Mouse (Mus musculus) midbrain, embryonic 13.5 days (tissue): ENCODE data around the gene Stap2. TPM values are rescaled to one million over a fixed set of nuclear protein-coding genes. Genes with fewer than 3 reads are reported as not detected.
A peak's percentile ranks its signal among the peaks of the same experiment; 100 is the strongest.

Experiments
- ATAC-seq: fragments of 200-750 bp; cut with Nextera tagmentation; 2 replicates; pipeline ENCODE4 v1.8.0; 2017; ENCODE audit warnings: mild to moderate bottlenecking, moderate TSS enrichment, moderate library complexity
- H3K27ac ChIP-seq: fragments of 300-500 bp; sonication (generic); 2 replicates; pipeline ENCODE4 v1.5.1; 2015; ENCODE audit warnings: inconsistent platforms, mild to moderate bottlenecking, moderate library complexity
- H3K27me3 ChIP-seq: fragments of 300-500 bp; sonication (generic); 2 replicates; pipeline ENCODE4 v1.6.1; 2015; ENCODE audit warnings: mild to moderate bottlenecking, inconsistent platforms
- H3K36me3 ChIP-seq: fragments of 300-500 bp; sonication (generic); 2 replicates; pipeline ENCODE4 v1.6.1; 2015; ENCODE audit warnings: mild to moderate bottlenecking, inconsistent platforms
- H3K4me1 ChIP-seq: fragments of 300-500 bp; sonication (generic); replicated peaks from 2 replicates; pipeline ENCODE4 v1.6.1; 2015; ENCODE audit warnings: inconsistent platforms
- H3K4me2 ChIP-seq: fragments of 300-500 bp; sonication (generic); replicated peaks from 2 replicates; pipeline ENCODE4 v1.6.1; 2015; ENCODE audit warnings: moderate library complexity, mild to moderate bottlenecking, inconsistent platforms
- H3K4me3 ChIP-seq: fragments of 300-500 bp; sonication (generic); replicated peaks from 2 replicates; pipeline ENCODE4 v1.5.1; 2015; ENCODE audit warnings: mild to moderate bottlenecking, inconsistent platforms
- H3K9ac ChIP-seq: fragments of 300-500 bp; sonication (generic); replicated peaks from 2 replicates; pipeline ENCODE4 v1.6.1; 2015; ENCODE audit warnings: mild to moderate bottlenecking, inconsistent platforms
- H3K9me3 ChIP-seq: fragments of 300-500 bp; sonication (generic); 2 replicates; pipeline ENCODE4 v1.6.1; 2016; ENCODE audit warnings: mild to moderate bottlenecking, inconsistent platforms
- WGBS: fragments of 180-500 bp; shearing (Covaris S2); methylation state at CpG from one replicate; pipeline ENCODE4 v1.1.7; 2015; 5-methylcytosine and 5-hydroxymethylcytosine counted together
- polyA plus RNA-seq: library from polyadenylated mRNA; unstranded; fragments of >200 nt; fragmentation: Nextera tagmentation; extraction: Ambion mirVana; gene quantifications from 2 replicates; pipeline ENCODE4 v1.2.1, GENCODE M21; 2015

The Stap2 gene
- polyA plus RNA-seq: 4.6 and 5.0 TPM in 2 replicates

- Histone ChIP-seq H3K9ac (no peak within 1 kb of the TSS), H3K4me3 (no peak within 1 kb of the TSS), H3K27me3 (peaks cover 15% of the 10 kb centered on the region), H3K36me3 (no peaks in the 10 kb centered on the region), H3K4me1 (peaks cover 19% of the 10 kb centered on the region), H3K4me2 (no peak within 1 kb of the TSS), H3K27ac (no peak within 1 kb of the TSS), H3K9me3 (no peaks in the 10 kb centered on the region)
- ATAC-seq: no peak
- 55% methylated on average over 13 of the region's 13 CpGs for WGBS
Measured at GRCm38 (mm10) chr17:56005415-56006061, at the start of gene Stap2, which contains the start of gene Mpnd. Gene Stap2, minus strand, starts transcription at chr17:56005584. Gene Mpnd, plus strand, starts transcription at chr17:56005711.

DNA sequence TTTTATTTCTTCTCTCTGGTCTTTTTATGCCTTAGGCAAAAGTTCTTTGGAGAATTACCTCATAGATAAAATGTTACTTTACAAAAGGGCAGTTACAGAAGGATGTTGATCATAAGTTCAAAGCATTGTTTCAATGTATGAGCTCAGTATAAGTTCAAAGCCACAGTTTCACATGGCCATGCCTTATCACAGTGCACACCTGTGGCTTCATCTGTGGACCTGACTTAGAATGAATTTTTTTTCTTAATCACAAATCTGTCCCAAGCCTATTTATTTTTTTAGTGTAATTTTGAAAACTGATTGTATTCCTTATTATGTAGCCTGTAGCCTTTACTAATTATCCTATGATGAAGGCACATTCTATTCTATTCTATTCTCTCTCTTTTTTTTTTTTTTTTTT is 49.6 kb upstream of the Stap2 start:
- Histone ChIP-seq H3K9ac (no peak overlapping the region), H3K36me3 (peaks cover 30% of the 10 kb centered on the region), H3K4me1 (no peaks in the 10 kb centered on the region), H3K27me3 (no peaks in the 10 kb centered on the region), H3K4me3 (no peak overlapping the region), H3K9me3 (no peaks in the 10 kb centered on the region), H3K4me2 (no peak overlapping the region), H3K27ac (no peak overlapping the region)
- no peak for ATAC-seq

GRCm38 (mm10) chr17:56051369-56051768 is 46.0 kb upstream of the Stap2 start:
- ATAC-seq: no peak
- H3K27me3 ChIP-seq: no peaks in the 10 kb centered on the region
- 91% methylated on average over 5 of the region's 5 CpGs for WGBS
- no peak overlapping the region for H3K4me3 ChIP-seq
- H3K9ac ChIP-seq: no peak overlapping the region
- no peak overlapping the region for H3K27ac ChIP-seq
- H3K36me3 ChIP-seq: peaks cover 31% of the 10 kb centered on the region
- H3K4me1 ChIP-seq: no peaks in the 10 kb centered on the region
- H3K9me3 ChIP-seq: no peaks in the 10 kb centered on the region
- H3K4me2 ChIP-seq: no peak overlapping the region

GRCm38 (mm10) chr17:56040857-56041163 is 35.4 kb upstream of the Stap2 start:
- Histone ChIP-seq H3K9me3 (no peaks in the 10 kb centered on the region), H3K27ac (no peak overlapping the region), H3K4me1 (peaks cover 23% of the 10 kb centered on the region), H3K9ac (peak overlapping the region; percentile 77), H3K27me3 (no peaks in the 10 kb centered on the region), H3K4me3 (peak overlapping the region; percentile 75), H3K36me3 (0 out of 2 replicates have a peak, but pooled peaks cover 3% of the 10 kb centered on the region), H3K4me2 (peak overlapping the region; percentile 93)
- no peak for ATAC-seq
- WGBS: 1% methylated on average over 12 of the region's 12 CpGs

- no peaks in the 10 kb centered on the region for H3K9me3 ChIP-seq
- H3K27me3 ChIP-seq: no peaks in the 10 kb centered on the region
- H3K36me3 ChIP-seq: no peaks in the 10 kb centered on the region
- peak within 1 kb of the TSS; percentile 93 for H3K4me2 ChIP-seq
- peak; percentile 82 for ATAC-seq
- peak within 1 kb of the TSS; percentile 64 for H3K27ac ChIP-seq
- peak within 1 kb of the TSS; percentile 75 for H3K4me3 ChIP-seq
- peak within 1 kb of the TSS; percentile 77 for H3K9ac ChIP-seq
- peaks cover 29% of the 10 kb centered on the region for H3K4me1 ChIP-seq
- under 1% methylated on average over 67 of the region's 68 CpGs for WGBS
Measured at GRCm38 (mm10) chr17:56040030-56040856, 34.9 kb upstream of the Stap2 start, which contains the start of gene Chaf1a. Gene Chaf1a, plus strand, starts transcription at chr17:56040439.

DNA sequence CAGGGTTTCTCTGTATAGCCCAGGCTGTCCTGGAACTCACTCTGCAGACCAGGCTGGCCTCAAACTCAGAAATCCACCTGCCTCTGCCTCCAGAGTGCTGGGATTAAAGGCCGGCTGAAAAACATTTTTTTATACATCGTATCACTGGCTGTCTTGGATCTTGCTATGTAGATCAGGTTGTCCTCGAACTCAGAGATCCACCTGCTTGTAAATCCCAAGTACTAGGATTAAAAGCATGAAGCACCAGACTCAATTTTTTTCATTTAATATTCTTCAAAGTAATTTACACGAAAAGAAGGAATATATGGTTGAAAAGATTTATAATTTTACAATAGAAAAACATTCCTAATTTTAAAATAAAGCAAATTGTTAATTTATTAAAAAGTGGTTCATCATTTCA is 34.0 kb upstream of the Stap2 start:
- Histone ChIP-seq H3K9ac (no peak overlapping the region; the same call in 1 of the 2 replicates), H3K4me1 (peaks cover 38% of the 10 kb centered on the region), H3K27ac (0 out of 2 replicates have a peak overlapping the region, but pooled peaks have one; percentile 64), H3K27me3 (no peaks in the 10 kb centered on the region), H3K4me3 (peak overlapping the region; percentile 75; the same call in 1 of the 2 replicates), H3K36me3 (peaks cover 6% of the 10 kb centered on the region), H3K4me2 (peak overlapping the region; percentile 93), H3K9me3 (no peaks in the 10 kb centered on the region)
- no peak for ATAC-seq
- 77% methylated on average over 4 of the region's 4 CpGs for WGBS

- 87% methylated on average over 8 of the region's 8 CpGs for WGBS
- no peak for ATAC-seq
Measured at GRCm38 (mm10) chr17:56038583-56039261, 33.3 kb upstream of the Stap2 start.

GRCm38 (mm10) chr17:56036901-56037287 is 31.5 kb upstream of the Stap2 start:
- Histone ChIP-seq H3K9ac (no peak overlapping the region), H3K4me2 (peak overlapping the region; percentile 42), H3K36me3 (peaks cover 27% of the 10 kb centered on the region), H3K4me1 (peaks cover 59% of the 10 kb centered on the region), H3K27me3 (no peaks in the 10 kb centered on the region), H3K27ac (peak overlapping the region; percentile 19; the same call in 1 of the 2 replicates), H3K9me3 (no peaks in the 10 kb centered on the region), H3K4me3 (peak overlapping the region; percentile 88)
- peak; percentile 53 for ATAC-seq
- WGBS: 36% methylated on average over 13 of the region's 13 CpGs

More at GRCm38 (mm10) chr17:56038583-56039261, 33.3 kb upstream of the Stap2 start:
- Histone ChIP-seq H3K36me3 (peaks cover 12% of the 10 kb centered on the region), H3K27ac (no peak overlapping the region), H3K4me2 (no peak overlapping the region), H3K9ac (no peak overlapping the region), H3K27me3 (no peaks in the 10 kb centered on the region), H3K4me1 (peaks cover 44% of the 10 kb centered on the region), H3K4me3 (no peak overlapping the region), H3K9me3 (no peaks in the 10 kb centered on the region)

- H3K27me3 ChIP-seq: no peaks in the 10 kb centered on the region
- H3K9ac ChIP-seq: peak within 1 kb of the TSS; percentile 90
- peak within 1 kb of the TSS; percentile 68 for H3K4me2 ChIP-seq
- peak within 1 kb of the TSS; percentile 88 for H3K4me3 ChIP-seq
- H3K9me3 ChIP-seq: no peaks in the 10 kb centered on the region
- peak; percentile 89 for ATAC-seq
- under 1% methylated on average over 74 of the region's 74 CpGs for WGBS
- peaks cover 27% of the 10 kb centered on the region for H3K36me3 ChIP-seq
- peak within 1 kb of the TSS; percentile 90 for H3K27ac ChIP-seq
- peaks cover 55% of the 10 kb centered on the region for H3K4me1 ChIP-seq
Measured at GRCm38 (mm10) chr17:56036176-56036900, 31.0 kb upstream of the Stap2 start, which contains the start of gene Sh3gl1. Gene Sh3gl1, minus strand, starts transcription at chr17:56036635.

DNA sequence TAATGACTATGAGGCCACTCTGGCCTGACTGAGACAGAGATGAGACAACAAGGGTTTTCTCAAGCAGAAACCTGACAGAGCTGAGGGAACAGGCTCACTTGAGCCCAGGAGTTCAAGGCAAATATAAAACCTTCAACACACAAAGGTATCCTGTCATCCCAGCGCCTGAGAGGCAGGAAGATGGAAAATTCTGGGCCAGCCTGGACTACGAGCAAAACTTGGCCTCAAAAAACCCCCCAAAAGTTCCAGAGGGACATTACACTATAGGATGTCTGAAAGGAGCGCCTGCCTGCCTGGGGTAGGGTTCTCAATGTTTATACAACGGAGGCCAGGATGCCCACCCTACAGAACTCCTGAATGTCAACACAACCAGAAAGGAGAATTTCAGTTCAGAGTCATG is 29.8 kb upstream of the Stap2 start:
- H3K4me2 ChIP-seq: peak overlapping the region; percentile 68
- peaks cover 36% of the 10 kb centered on the region for H3K36me3 ChIP-seq
- H3K9me3 ChIP-seq: no peaks in the 10 kb centered on the region
- no peak for ATAC-seq
- no peaks in the 10 kb centered on the region for H3K27me3 ChIP-seq
- H3K4me1 ChIP-seq: peaks cover 49% of the 10 kb centered on the region
- H3K27ac ChIP-seq: no peak overlapping the region
- peak overlapping the region; percentile 90 for H3K9ac ChIP-seq
- WGBS: 93% methylated on average over 4 of the region's 4 CpGs
- peak overlapping the region; percentile 88 for H3K4me3 ChIP-seq

DNA sequence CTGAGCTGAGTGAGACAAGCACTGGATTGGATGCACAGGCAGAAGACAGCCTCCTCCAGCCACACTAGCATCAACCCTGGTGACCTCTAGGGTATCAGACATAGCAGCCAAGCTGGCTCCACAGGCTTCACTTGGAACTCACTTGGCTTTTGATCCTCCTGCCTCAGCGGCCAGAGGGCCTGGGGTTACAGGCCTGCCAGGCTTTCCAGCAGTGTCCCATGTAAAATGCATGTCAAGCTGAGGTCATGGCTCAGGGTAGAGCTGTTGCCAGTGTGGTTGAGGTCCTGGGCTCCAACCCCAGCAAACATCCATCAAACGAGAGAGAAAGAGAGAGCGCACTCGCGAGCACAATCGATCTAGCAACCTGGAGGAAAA is 29.3 kb upstream of the Stap2 start:
- H3K4me2 ChIP-seq: peak overlapping the region; percentile 68
- peaks cover 49% of the 10 kb centered on the region for H3K4me1 ChIP-seq
- no peak overlapping the region for H3K27ac ChIP-seq
- H3K27me3 ChIP-seq: no peaks in the 10 kb centered on the region
- no peaks in the 10 kb centered on the region for H3K9me3 ChIP-seq
- H3K4me3 ChIP-seq: no peak overlapping the region; the same call in 1 of the 2 replicates
- 95% methylated on average over 6 of the region's 6 CpGs for WGBS
- peak overlapping the region; percentile 90; the same call in 1 of the 2 replicates for H3K9ac ChIP-seq
- ATAC-seq: no peak
- H3K36me3 ChIP-seq: peaks cover 39% of the 10 kb centered on the region
